Mouse (Mus musculus) testis, adult 2 months (tissue): ENCODE data around the gene Tmem59. TPM values are rescaled to one million over a fixed set of nuclear protein-coding genes. Genes with fewer than 3 reads are reported as not detected.

Source experiments
- H3K27ac ChIP-seq: fragments of 200-500 bp; 2 replicates; pipeline ENCODE4 v1.5.1; 2012; ENCODE audit warnings: low read depth, low read length; ENCODE audit not compliant: control insufficient read depth, insufficient read depth
- H3K27me3 ChIP-seq: fragments of 200-500 bp; 2 replicates; pipeline ENCODE4 v1.6.1; 2012; ENCODE audit warnings: mild to moderate bottlenecking, low read length, moderate library complexity; ENCODE audit not compliant: control insufficient read depth, insufficient read depth
- H3K36me3 ChIP-seq: fragments of 200-500 bp; 2 replicates; pipeline ENCODE4 v1.6.1; 2012; ENCODE audit warnings: mild to moderate bottlenecking, low read length; ENCODE audit not compliant: control insufficient read depth, insufficient read depth
- H3K4me1 ChIP-seq: fragments of 200-500 bp; 2 replicates; pipeline ENCODE4 v1.6.1; 2012; ENCODE audit warnings: low read length; ENCODE audit not compliant: control insufficient read depth, insufficient read depth
- H3K4me3 ChIP-seq: fragments of 200-500 bp; 2 replicates; pipeline ENCODE4 v1.5.1; 2012; ENCODE audit warnings: low read depth, mild to moderate bottlenecking, low read length, moderate library complexity, mixed read lengths; ENCODE audit not compliant: control insufficient read depth
- CTCF ChIP-seq: fragments of 200-500 bp; IDR thresholded peaks from 2 replicates; pipeline ENCODE4 v1.5.1; 2012; ENCODE audit warnings: low read depth, mild to moderate bottlenecking, inconsistent platforms, low read length, moderate library complexity; ENCODE audit not compliant: control insufficient read depth, insufficient read depth, insufficient replicate concordance
- POLR2A ChIP-seq: fragments of 200-500 bp; IDR thresholded peaks from 2 replicates; pipeline ENCODE4 v1.6.1; 2012; ENCODE audit warnings: low read depth, mild to moderate bottlenecking, inconsistent platforms, low read length, moderate library complexity; ENCODE audit not compliant: control insufficient read depth
- polyA plus RNA-seq: library from polyadenylated mRNA; depleted of rRNA; stranded (reverse); fragments of >200 nt; gene quantifications from 2 replicates; pipeline ENCODE4 v1.2.3, GENCODE M21; 2012

The Tmem59 gene
- polyA plus RNA-seq, 1 experiment = 92.8 TPM

DNA sequence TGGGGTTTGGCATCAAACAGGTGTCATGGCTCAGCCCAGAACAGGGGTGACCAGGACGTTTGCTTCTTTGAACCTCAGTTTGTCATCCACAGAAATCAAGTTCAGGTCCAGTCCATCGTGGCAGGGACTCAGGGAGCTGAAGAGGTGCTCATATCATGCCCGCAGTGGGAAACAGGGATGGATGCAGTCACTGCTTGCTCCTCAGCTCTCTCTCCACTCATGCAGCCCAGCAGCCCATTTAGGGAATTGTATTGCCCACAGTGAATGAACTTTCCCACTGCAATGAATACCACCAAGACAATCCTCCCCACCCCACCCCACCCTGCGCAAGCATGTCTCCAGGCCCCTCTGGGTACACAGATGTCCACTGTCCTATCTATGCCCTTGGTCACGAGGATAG is 33.7 kb downstream of the Tmem59 start:
- Histone ChIP-seq H3K4me3 (no peak overlapping the region), H3K27ac (no peak overlapping the region), H3K4me1 (no peaks in the 10 kb centered on the region), H3K27me3 (no peaks in the 10 kb centered on the region), H3K36me3 (no peaks in the 10 kb centered on the region)
- no peak for TF ChIP-seq CTCF
- no peak for TF ChIP-seq POLR2A

DNA sequence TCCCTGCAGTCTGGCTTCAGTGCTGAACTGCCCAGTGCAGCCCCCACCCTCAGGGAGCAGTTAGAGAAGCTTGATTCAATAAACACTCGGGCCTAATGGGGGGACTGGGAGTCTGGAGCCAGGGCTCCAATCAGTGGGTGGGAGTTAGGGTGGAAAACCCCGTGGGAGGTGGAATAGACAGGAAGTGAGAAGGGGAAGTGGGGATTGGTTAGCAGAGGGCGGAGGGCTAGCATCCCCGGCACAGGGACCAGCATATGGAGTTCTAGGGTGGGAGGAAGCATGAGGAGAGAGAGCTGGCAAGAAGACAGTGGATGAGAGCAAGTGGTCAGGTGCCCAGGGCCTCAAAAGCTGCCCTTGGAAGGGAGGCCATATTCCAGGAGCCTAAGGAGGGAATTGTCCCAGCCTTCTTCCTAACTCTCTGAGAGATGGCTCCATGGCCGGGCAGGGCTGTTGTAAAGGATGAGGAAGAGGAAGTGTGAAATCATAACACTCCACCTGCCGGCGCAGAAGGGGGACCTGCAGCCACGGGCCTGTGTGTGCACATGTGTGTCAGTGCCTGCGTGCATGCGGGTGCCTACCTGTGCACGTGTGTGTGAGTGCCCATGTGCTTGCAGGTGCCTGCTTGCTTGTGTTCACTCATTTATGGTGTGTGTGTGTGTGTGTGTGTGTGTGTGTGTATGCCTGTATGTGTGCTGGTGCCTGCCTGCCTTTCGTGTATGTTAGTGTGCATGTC is 35.2 kb downstream of the Tmem59 start:
- H3K36me3 ChIP-seq = no peaks in the 10 kb centered on the region
- TF ChIP-seq POLR2A (no peak), CTCF (no peak)
- H3K4me1 ChIP-seq = no peaks in the 10 kb centered on the region
- no peaks in the 10 kb centered on the region for H3K27me3 ChIP-seq
- H3K27ac ChIP-seq = no peak overlapping the region
- no peak overlapping the region for H3K4me3 ChIP-seq

DNA sequence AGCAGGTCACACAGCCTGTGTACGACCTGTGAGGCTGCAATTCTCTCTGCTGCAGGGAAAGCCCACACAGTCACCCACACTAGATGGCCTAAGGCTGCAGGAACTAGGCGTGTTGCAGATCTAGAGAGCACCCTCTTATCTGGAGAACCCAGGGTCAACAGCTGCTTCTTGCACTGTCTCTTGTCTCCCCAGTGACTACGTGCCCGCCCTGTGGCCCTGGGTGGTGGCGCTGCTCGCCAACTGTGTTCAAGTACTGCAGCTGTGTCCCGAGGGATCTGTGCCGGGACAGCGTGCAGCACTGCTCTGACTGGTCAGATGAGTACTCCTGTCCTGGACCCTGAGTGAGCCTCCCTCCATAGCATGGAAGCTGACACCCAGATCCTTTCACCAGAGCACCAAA is 39.4 kb downstream of the Tmem59 start:
- Histone ChIP-seq H3K4me1 (no peaks in the 10 kb centered on the region; the same call in 1 of the 2 replicates), H3K4me3 (no peak overlapping the region), H3K27me3 (no peaks in the 10 kb centered on the region), H3K36me3 (no peaks in the 10 kb centered on the region), H3K27ac (no peak overlapping the region)
- no peak for TF ChIP-seq POLR2A

GRCm38 (mm10) chr4:107221524-107221923 is 43.3 kb downstream of the Tmem59 start:
- TF ChIP-seq POLR2A (no peak), CTCF (no peak)
- Histone ChIP-seq H3K36me3 (no peaks in the 10 kb centered on the region), H3K27ac (no peak overlapping the region), H3K4me3 (no peak overlapping the region), H3K4me1 (no peaks in the 10 kb centered on the region; the same call in 1 of the 2 replicates), H3K27me3 (no peaks in the 10 kb centered on the region)

- H3K4me1 ChIP-seq = no peaks in the 10 kb centered on the region; the same call in 1 of the 2 replicates
- TF ChIP-seq POLR2A = no peak
- TF ChIP-seq CTCF = no peak
- no peaks in the 10 kb centered on the region for H3K27me3 ChIP-seq
- no peak overlapping the region for H3K4me3 ChIP-seq
- no peak overlapping the region for H3K27ac ChIP-seq
- no peaks in the 10 kb centered on the region for H3K36me3 ChIP-seq
Measured at GRCm38 (mm10) chr4:107223225-107224204, 45.3 kb downstream of the Tmem59 start.

DNA sequence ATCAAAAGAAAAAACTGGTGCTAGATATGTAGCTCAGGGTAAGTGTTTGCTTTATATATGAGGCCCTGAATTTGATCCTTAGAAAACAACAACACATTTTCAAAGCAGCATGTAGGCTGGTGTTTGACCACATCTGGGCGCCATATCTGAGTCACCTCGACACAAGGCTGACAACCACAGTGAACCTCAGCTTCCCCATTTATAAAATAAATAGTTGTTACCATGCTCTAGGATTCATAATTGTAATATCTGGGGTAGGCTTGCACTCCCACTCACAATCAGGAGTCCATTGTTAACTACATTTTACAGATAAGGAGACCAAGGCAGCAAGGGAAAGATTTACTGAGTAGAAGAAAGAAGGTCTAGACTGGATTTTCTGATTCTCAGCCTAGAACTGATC is 48.1 kb downstream of the Tmem59 start:
- Histone ChIP-seq H3K4me3 (no peak overlapping the region), H3K27ac (no peak overlapping the region), H3K4me1 (no peaks in the 10 kb centered on the region; the same call in 1 of the 2 replicates), H3K27me3 (no peaks in the 10 kb centered on the region), H3K36me3 (no peaks in the 10 kb centered on the region)
- TF ChIP-seq POLR2A = no peak

GRCm38 (mm10) chr4:107232219-107232618 is 54.0 kb downstream of the Tmem59 start:
- Histone ChIP-seq H3K4me1 (no peaks in the 10 kb centered on the region), H3K27me3 (no peaks in the 10 kb centered on the region), H3K27ac (no peak overlapping the region), H3K36me3 (peaks cover 7% of the 10 kb centered on the region), H3K4me3 (no peak overlapping the region)
- TF ChIP-seq POLR2A (no peak), CTCF (no peak)
